Mouse (Mus musculus): Measurements from ENCODE around the gene Smim12. TPM values are rescaled to one million over a fixed set of nuclear protein-coding genes. Genes with fewer than 3 reads are reported as not detected.

Gene Smim12
- total and polyA plus RNA-seq, 2 experiments: 24.1 to 27.1 TPM

DNA sequence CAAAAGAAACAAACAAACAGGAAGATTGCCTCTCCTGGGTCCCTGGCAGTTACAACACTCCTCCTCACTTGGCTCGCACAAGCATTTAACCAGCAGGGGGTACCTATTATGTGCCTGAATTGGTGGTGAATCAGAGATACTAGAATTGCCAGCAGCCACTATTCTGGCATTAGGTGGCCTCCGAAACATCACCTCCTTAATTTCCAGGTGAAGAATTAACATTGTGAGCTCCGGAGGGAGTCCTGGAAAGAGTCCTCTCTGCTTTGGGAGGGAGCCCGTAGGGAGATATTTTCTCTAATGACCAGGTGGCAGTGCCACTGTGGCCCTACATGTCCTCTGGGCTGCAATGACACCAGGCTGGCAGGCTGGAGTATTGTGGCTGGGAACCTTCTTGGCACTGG, 27.3 kb upstream of the Smim12 start:
- TF ChIP-seq POLR2A (IDR thresholded peaks at IDR 0.05; ENCODE audit: extremely low read depth, insufficient read depth, low read length) (no peak), CTCF (IDR thresholded peaks at IDR 0.05; ENCODE audit: low read depth, low read length) (no peak)
- Histone ChIP-seq H3K4me3 (ENCODE audit: insufficient read depth, low read depth, low read length) (no peak overlapping the region), H3K27ac (replicated peaks; ENCODE audit: insufficient read depth, low read depth, low read length) (no peak overlapping the region), H3K9ac (ENCODE audit: low read depth, low read length) (no peak overlapping the region), H3K27me3 (ENCODE audit: control insufficient read depth, insufficient read depth, low read length) (peaks cover 3% of the 10 kb centered on the region; the same call in 1 of the 2 replicates), H3K4me1 (ENCODE audit: control insufficient read depth, insufficient read depth, low read length) (no peaks in the 10 kb centered on the region), H3K36me3 (ENCODE audit: control insufficient read depth, insufficient read depth, low read length) (no peaks in the 10 kb centered on the region), H3K79me2 (ENCODE audit: control insufficient read depth, insufficient read depth, low read length) (no peaks in the 10 kb centered on the region)
- no peak for DNase-seq (ENCODE audit: extremely low read depth, low read depth, low spot score)
- WGBS: 84% methylated on average over 4 of the region's 4 CpGs

DNA sequence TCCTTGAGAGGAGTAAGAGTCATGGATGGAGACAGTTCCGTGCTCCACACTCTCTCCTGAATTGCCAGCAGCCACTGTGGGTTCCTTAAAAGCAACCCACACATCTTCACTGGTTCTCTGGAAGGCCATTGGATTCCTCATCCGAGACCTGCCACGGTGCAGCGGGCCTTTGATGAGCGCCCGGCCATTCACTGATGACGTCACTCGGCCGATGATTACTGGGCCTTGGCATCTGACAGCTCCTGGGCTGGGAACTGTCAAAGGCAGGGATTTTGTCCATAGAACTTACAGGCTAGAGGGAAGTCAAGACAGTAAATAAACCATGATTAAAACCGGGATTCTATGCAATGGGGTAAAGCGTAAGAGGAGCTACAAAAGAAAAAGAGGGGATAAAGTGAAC, 26.5 kb upstream of the Smim12 start:
- no peak overlapping the region for H3K27ac ChIP-seq (replicated peaks; ENCODE audit: insufficient read depth, low read depth, low read length)
- WGBS: 75% methylated on average over 11 of the region's 11 CpGs
- H3K79me2 ChIP-seq (ENCODE audit: control insufficient read depth, insufficient read depth, low read length): no peaks in the 10 kb centered on the region
- no peak overlapping the region for H3K4me3 ChIP-seq (ENCODE audit: insufficient read depth, low read depth, low read length)
- DNase-seq (ENCODE audit: extremely low read depth, low read depth, low spot score): no peak
- H3K27me3 ChIP-seq (ENCODE audit: control insufficient read depth, insufficient read depth, low read length): peaks cover 3% of the 10 kb centered on the region; the same call in 1 of the 2 replicates
- no peaks in the 10 kb centered on the region for H3K4me1 ChIP-seq (ENCODE audit: control insufficient read depth, insufficient read depth, low read length)
- TF ChIP-seq CTCF (IDR thresholded peaks at IDR 0.05; ENCODE audit: low read depth, low read length) (no peak), POLR2A (IDR thresholded peaks at IDR 0.05; ENCODE audit: extremely low read depth, insufficient read depth, low read length) (no peak)
- H3K9ac ChIP-seq (ENCODE audit: low read depth, low read length): no peak overlapping the region
- H3K36me3 ChIP-seq (ENCODE audit: control insufficient read depth, insufficient read depth, low read length): no peaks in the 10 kb centered on the region

DNA sequence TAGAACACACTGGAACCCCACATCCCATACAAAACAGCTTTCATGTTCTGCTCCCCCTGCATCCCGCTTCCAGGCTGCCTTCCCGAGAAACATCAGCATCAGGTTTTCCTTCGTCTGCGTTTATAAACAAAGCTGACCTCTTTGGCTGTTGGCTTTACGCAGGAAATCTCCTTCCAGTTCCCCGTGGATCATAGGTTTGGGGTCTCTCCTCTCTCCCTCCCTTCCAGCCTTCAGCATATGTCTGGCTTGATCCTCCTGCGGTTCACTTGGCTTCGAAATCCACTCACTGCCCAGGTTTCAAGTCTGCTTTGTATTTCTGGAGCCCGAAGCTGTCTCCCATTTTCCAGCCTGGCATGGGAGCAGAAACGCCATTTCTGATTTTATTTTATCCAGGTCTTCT, 20.3 kb upstream of the Smim12 start:
- Histone ChIP-seq H3K27ac (replicated peaks; ENCODE audit: insufficient read depth, low read depth, low read length) (no peak overlapping the region), H3K79me2 (ENCODE audit: control insufficient read depth, insufficient read depth, low read length) (no peaks in the 10 kb centered on the region), H3K27me3 (ENCODE audit: control insufficient read depth, insufficient read depth, low read length) (peaks cover 2% of the 10 kb centered on the region; the same call in 1 of the 2 replicates), H3K4me1 (ENCODE audit: control insufficient read depth, insufficient read depth, low read length) (no peaks in the 10 kb centered on the region), H3K36me3 (ENCODE audit: control insufficient read depth, insufficient read depth, low read length) (no peaks in the 10 kb centered on the region), H3K4me3 (ENCODE audit: insufficient read depth, low read depth, low read length) (no peak overlapping the region), H3K9ac (ENCODE audit: low read depth, low read length) (no peak overlapping the region)
- 57% methylated on average over 10 of the region's 10 CpGs for WGBS
- no peak for DNase-seq (ENCODE audit: extremely low read depth, low read depth, low spot score)
- TF ChIP-seq CTCF (IDR thresholded peaks at IDR 0.05; ENCODE audit: low read depth, low read length) (no peak), POLR2A (IDR thresholded peaks at IDR 0.05; ENCODE audit: extremely low read depth, insufficient read depth, low read length) (no peak)

DNA sequence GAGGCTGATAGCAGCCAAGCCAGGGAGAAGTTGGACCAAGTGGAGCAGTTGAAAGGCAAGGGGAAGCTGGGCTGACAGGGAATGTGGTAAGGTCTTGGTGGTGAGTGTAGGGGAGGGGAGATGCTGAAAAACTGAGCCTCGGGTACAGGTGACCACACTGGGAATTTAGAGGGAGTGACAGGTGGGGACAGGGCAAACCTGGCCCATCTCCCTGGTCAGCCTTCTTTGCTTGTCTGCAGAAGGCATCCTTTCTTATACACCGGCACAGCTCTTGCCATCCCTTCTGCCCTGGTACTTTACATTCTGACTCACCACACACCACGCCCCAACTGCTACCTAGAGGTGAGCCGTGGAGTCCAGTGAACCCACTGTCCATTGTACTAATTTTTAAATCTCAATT, 19.8 kb upstream of the Smim12 start:
- H3K4me3 ChIP-seq (ENCODE audit: insufficient read depth, low read depth, low read length): no peak overlapping the region
- TF ChIP-seq CTCF (IDR thresholded peaks at IDR 0.05; ENCODE audit: low read depth, low read length): no peak
- no peak for TF ChIP-seq POLR2A (IDR thresholded peaks at IDR 0.05; ENCODE audit: extremely low read depth, insufficient read depth, low read length)
- H3K27ac ChIP-seq (replicated peaks; ENCODE audit: insufficient read depth, low read depth, low read length): no peak overlapping the region
- H3K27me3 ChIP-seq (ENCODE audit: control insufficient read depth, insufficient read depth, low read length): peaks cover 2% of the 10 kb centered on the region; the same call in 1 of the 2 replicates
- WGBS: 62% methylated on average over 4 of the region's 4 CpGs
- H3K4me1 ChIP-seq (ENCODE audit: control insufficient read depth, insufficient read depth, low read length): no peaks in the 10 kb centered on the region
- no peaks in the 10 kb centered on the region for H3K36me3 ChIP-seq (ENCODE audit: control insufficient read depth, insufficient read depth, low read length)
- DNase-seq (ENCODE audit: extremely low read depth, low read depth, low spot score): no peak
- H3K79me2 ChIP-seq (ENCODE audit: control insufficient read depth, insufficient read depth, low read length): no peaks in the 10 kb centered on the region
- no peak overlapping the region for H3K9ac ChIP-seq (ENCODE audit: low read depth, low read length)

DNA sequence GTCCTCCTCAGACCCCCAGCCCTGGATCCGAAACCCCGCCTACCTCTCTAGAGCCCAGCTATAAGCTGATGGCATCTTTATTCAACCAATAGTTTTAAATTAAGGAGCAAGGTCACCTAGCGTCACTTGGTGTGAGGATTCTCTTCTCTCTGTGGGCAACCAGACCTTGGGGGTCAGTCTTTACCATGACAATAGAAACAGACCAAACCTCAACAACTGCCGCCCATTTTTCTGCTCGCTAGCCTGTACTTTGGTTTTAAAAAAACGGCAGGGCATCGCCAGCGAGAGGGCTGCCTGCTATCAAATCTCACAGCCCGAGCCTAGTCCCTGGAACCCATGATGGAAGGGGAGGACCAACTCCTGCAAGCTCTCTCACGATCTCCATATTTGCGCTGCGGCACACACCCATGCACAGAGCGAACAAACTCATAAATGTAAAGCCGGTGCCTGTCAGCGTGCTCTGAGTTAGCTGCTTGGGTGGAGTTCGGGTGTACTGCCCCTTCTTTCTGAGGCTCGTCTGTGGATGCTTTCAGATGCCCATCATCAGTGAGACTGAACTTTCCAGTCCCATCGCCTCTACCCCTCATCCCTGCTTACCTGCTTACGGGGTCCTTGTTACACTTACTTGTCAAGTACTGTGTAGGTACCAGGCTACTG, 19.0 kb upstream of the Smim12 start:
- TF ChIP-seq POLR2A (IDR thresholded peaks at IDR 0.05; ENCODE audit: extremely low read depth, insufficient read depth, low read length) (no peak), CTCF (IDR thresholded peaks at IDR 0.05; ENCODE audit: low read depth, low read length) (no peak)
- no peaks in the 10 kb centered on the region for H3K36me3 ChIP-seq (ENCODE audit: control insufficient read depth, insufficient read depth, low read length)
- 45% methylated on average over 19 of the region's 19 CpGs for WGBS
- no peak overlapping the region for H3K9ac ChIP-seq (ENCODE audit: low read depth, low read length)
- DNase-seq (ENCODE audit: extremely low read depth, low read depth, low spot score): no peak
- H3K27ac ChIP-seq (replicated peaks; ENCODE audit: insufficient read depth, low read depth, low read length): no peak overlapping the region
- H3K4me3 ChIP-seq (ENCODE audit: insufficient read depth, low read depth, low read length): no peak overlapping the region
- H3K79me2 ChIP-seq (ENCODE audit: control insufficient read depth, insufficient read depth, low read length): no peaks in the 10 kb centered on the region
- H3K4me1 ChIP-seq (ENCODE audit: control insufficient read depth, insufficient read depth, low read length): no peaks in the 10 kb centered on the region
- peaks cover 2% of the 10 kb centered on the region; the same call in 1 of the 2 replicates for H3K27me3 ChIP-seq (ENCODE audit: control insufficient read depth, insufficient read depth, low read length)

DNA sequence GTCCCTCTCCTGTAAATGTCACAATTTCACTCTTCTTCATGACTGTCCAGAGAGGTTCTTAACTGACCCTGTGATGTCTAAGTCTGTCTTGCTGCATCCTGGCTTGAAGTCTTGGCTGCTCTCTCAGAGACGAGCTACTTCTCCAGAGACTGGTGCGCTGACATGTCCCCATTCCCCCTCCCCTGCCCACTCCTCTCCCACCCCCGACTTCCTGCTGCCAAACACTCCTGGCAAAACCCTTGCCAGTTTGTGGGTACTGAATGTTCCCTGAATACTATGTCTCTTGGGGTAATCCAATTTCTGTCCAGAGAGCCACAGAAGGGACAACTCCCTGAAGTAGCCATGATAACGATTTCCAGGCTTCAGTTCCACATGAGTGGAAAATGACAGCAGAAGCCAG, 17.5 kb upstream of the Smim12 start:
- Histone ChIP-seq H3K36me3 (ENCODE audit: control insufficient read depth, insufficient read depth, low read length) (no peaks in the 10 kb centered on the region), H3K79me2 (ENCODE audit: control insufficient read depth, insufficient read depth, low read length) (no peaks in the 10 kb centered on the region), H3K9ac (ENCODE audit: low read depth, low read length) (no peak overlapping the region), H3K27ac (replicated peaks; ENCODE audit: insufficient read depth, low read depth, low read length) (no peak overlapping the region), H3K4me1 (ENCODE audit: control insufficient read depth, insufficient read depth, low read length) (no peaks in the 10 kb centered on the region), H3K4me3 (ENCODE audit: insufficient read depth, low read depth, low read length) (no peak overlapping the region), H3K27me3 (ENCODE audit: control insufficient read depth, insufficient read depth, low read length) (peaks cover 2% of the 10 kb centered on the region; the same call in 1 of the 2 replicates)
- no peak for TF ChIP-seq CTCF (IDR thresholded peaks at IDR 0.05; ENCODE audit: low read depth, low read length)
- TF ChIP-seq POLR2A (IDR thresholded peaks at IDR 0.05; ENCODE audit: extremely low read depth, insufficient read depth, low read length): no peak
- DNase-seq (ENCODE audit: extremely low read depth, low read depth, low spot score): no peak
- 68% methylated on average over 4 of the region's 4 CpGs for WGBS

All from liver, adult 2 months (tissue).